Mouse (Mus musculus): ENCODE results near the gene Uvrag. TPM values are rescaled to one million over a fixed set of nuclear protein-coding genes. Genes with fewer than 3 reads are reported as not detected.
A peak's percentile ranks its signal among the peaks of the same experiment; 100 is the strongest.
"Not testable (repeated sequence)": the region's sequence is repeated elsewhere in the genome, so short reads cannot be mapped to it uniquely, and the experiment has no call there.

Uvrag gene
- polyA plus RNA-seq, 1 experiment from 2014 or later: 16.7 TPM

DNA sequence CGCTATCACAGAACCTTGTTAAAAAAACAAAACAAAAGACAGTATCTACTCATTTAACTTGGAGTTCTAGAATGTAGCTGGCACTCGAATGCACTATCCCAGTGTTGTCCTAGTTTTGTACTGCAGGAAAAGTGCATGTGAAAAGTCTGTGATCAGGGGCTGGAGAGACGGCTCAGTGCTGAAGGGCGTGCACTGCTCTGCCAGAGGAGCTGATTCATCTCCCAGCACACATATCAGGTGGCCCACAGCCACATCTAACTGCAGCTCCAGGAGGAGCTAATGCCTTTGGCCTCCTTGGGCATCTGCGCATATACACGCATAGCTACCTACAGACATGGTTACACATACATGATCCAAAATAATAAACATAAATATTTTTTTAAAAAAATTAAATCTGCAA, 159.5 kb downstream of the Uvrag start:
- Histone ChIP-seq H3K9me3 (no peaks in the 10 kb centered on the region), H3K9ac (no peak overlapping the region), H3K4me3 (no peak overlapping the region), H3K27ac (no peak overlapping the region), H3K27me3 (no peaks in the 10 kb centered on the region), H3K36me3 (0 out of 2 replicates have a peak, but pooled peaks cover 4% of the 10 kb centered on the region), H3K4me2 (no peak overlapping the region), H3K4me1 (peaks cover 17% of the 10 kb centered on the region)
- 72% methylated on average over 6 of the region's 6 CpGs for WGBS
- ATAC-seq (ENCODE audit: insufficient number of reproducible peaks, low FRiP score, low TSS enrichment, low read depth): no peak

GRCm38 (mm10) chr7:98976839-98977457, 164.0 kb downstream of the Uvrag start:
- no peak overlapping the region for H3K4me3 ChIP-seq
- H3K4me1 ChIP-seq: peaks cover 6% of the 10 kb centered on the region
- no peaks in the 10 kb centered on the region for H3K9me3 ChIP-seq
- WGBS: 26% methylated on average over 12 of the region's 12 CpGs
- H3K27ac ChIP-seq: 0 out of 2 replicates have a peak overlapping the region, but pooled peaks have one; percentile 7
- ATAC-seq (ENCODE audit: insufficient number of reproducible peaks, low FRiP score, low TSS enrichment, low read depth): no peak
- H3K9ac ChIP-seq: no peak overlapping the region
- no peaks in the 10 kb centered on the region for H3K27me3 ChIP-seq
- 0 out of 2 replicates have a peak, but pooled peaks cover 4% of the 10 kb centered on the region for H3K36me3 ChIP-seq
- H3K4me2 ChIP-seq: 0 out of 2 replicates have a peak overlapping the region, but pooled peaks have one; percentile 10

DNA sequence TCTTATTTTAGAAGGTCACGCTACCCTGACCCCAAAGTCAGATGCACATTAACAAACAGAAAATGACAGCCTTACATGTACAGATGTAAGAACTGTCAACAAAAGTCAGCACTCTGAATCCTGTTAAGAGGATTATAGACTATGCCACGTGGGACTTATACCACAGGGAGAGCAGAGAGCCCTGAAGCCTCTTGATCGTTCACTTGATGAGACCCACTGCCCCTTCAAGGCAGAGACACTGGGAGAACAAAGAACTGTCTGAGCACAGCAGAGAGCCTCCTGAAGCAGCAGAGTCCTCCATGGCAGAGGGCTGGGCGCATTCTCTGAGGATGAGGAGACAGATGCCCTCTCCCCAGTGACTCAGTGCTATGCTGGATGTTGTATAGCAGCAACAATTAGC, 166.4 kb downstream of the Uvrag start:
- WGBS: 61% methylated on average over 4 of the region's 4 CpGs
- Histone ChIP-seq H3K9ac (no peak overlapping the region), H3K4me3 (no peak overlapping the region), H3K4me1 (peaks cover 6% of the 10 kb centered on the region), H3K4me2 (no peak overlapping the region), H3K9me3 (no peaks in the 10 kb centered on the region), H3K27me3 (no peaks in the 10 kb centered on the region), H3K27ac (no peak overlapping the region), H3K36me3 (0 out of 2 replicates have a peak, but pooled peaks cover 4% of the 10 kb centered on the region)
- no peak for ATAC-seq (ENCODE audit: insufficient number of reproducible peaks, low FRiP score, low TSS enrichment, low read depth)

GRCm38 (mm10) chr7:98970721-98971120, 170.2 kb downstream of the Uvrag start:
- Histone ChIP-seq H3K9me3 (no peaks in the 10 kb centered on the region), H3K4me1 (peaks cover 16% of the 10 kb centered on the region), H3K36me3 (no peaks in the 10 kb centered on the region), H3K9ac (no peak overlapping the region), H3K4me3 (no peak overlapping the region), H3K27ac (no peak overlapping the region), H3K4me2 (no peak overlapping the region), H3K27me3 (no peaks in the 10 kb centered on the region)
- ATAC-seq (ENCODE audit: insufficient number of reproducible peaks, low FRiP score, low TSS enrichment, low read depth): no peak
- WGBS: 75% methylated on average over 5 of the region's 5 CpGs

DNA sequence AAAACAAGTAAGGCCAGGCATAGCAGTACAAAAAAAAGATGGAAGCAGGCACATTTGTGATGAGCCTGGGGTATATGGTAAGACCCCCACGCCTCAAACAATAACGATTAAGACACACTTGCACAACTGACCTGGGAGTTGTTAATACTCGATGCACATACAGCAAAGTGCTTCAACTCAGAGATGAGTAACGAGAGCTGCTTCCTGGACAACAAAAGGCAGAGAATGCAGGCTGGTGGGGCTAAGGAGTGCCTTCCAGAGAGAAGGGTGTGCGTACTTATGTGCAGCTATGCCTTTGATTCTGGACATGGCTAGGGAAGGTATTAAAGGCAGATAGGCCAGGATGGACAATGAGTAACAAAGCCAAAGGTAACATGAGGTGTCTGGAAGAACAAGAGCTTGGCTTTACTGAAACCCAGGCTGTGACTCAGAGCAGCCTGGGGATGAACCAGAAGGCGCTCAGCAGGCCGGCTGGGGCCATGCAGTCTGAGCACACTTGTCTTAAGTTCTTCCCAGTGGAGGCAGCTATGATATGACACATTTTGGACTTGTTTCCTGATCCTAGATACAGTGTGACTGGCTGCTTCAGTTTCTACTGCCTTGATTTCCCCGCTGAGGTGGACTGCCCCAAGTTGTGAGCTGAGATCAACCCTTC, 172.1 kb downstream of the Uvrag start:
- no peaks in the 10 kb centered on the region for H3K27me3 ChIP-seq
- H3K4me2 ChIP-seq: no peak overlapping the region
- peaks cover 16% of the 10 kb centered on the region for H3K4me1 ChIP-seq
- H3K9me3 ChIP-seq: no peaks in the 10 kb centered on the region
- no peak overlapping the region for H3K27ac ChIP-seq
- 83% methylated on average over 8 of the region's 8 CpGs for WGBS
- no peak for ATAC-seq (ENCODE audit: insufficient number of reproducible peaks, low FRiP score, low TSS enrichment, low read depth)
- no peak overlapping the region for H3K4me3 ChIP-seq
- no peaks in the 10 kb centered on the region for H3K36me3 ChIP-seq
- no peak overlapping the region for H3K9ac ChIP-seq

DNA sequence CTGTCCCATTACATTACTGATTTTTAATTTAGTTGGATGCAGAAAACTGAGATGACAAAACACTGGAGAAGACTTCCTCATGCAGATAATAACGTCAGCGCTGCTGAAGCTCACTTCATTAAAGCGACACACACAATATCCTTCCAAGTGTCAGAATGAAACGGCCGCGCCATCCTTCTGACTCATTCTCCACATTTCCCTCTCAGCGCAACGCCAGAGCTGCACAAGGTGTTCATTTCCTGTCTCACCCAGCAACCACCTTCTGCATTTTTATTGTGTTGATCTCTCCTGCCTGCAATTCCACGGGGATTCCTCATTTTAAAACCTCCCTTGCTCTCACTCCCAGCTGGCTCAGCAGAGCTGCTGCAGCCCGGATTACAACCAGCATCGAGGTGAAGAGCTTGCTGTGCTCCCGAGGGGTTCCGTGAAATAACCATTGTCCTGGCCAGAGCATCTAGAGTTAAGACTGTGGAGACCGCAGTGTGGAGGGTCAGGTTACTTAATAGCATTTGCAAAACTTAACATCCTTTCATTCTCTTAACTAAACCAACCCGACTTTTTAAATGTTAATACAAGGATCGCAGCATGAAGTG, 172.8 kb downstream of the Uvrag start:
- Histone ChIP-seq H3K27ac (no peak overlapping the region), H3K27me3 (no peaks in the 10 kb centered on the region), H3K9me3 (no peaks in the 10 kb centered on the region), H3K4me2 (peak overlapping the region; percentile 22; the same call in 1 of the 2 replicates), H3K4me1 (peaks cover 20% of the 10 kb centered on the region), H3K36me3 (no peaks in the 10 kb centered on the region), H3K4me3 (no peak overlapping the region), H3K9ac (no peak overlapping the region)
- ATAC-seq (ENCODE audit: insufficient number of reproducible peaks, low FRiP score, low TSS enrichment, low read depth): no peak
- WGBS: 19% methylated on average over 16 of the region's 16 CpGs

- no peak for ATAC-seq (ENCODE audit: insufficient number of reproducible peaks, low FRiP score, low TSS enrichment, low read depth)
- Histone ChIP-seq H3K27me3 (no peaks in the 10 kb centered on the region), H3K36me3 (no peaks in the 10 kb centered on the region), H3K9me3 (no peaks in the 10 kb centered on the region), H3K4me2 (no peak overlapping the region), H3K27ac (no peak overlapping the region), H3K4me3 (no peak overlapping the region), H3K9ac (no peak overlapping the region), H3K4me1 (peaks cover 25% of the 10 kb centered on the region)
- 46% methylated on average over 7 of the region's 7 CpGs for WGBS
Measured at GRCm38 (mm10) chr7:98967672-98968071, 173.3 kb downstream of the Uvrag start.

DNA sequence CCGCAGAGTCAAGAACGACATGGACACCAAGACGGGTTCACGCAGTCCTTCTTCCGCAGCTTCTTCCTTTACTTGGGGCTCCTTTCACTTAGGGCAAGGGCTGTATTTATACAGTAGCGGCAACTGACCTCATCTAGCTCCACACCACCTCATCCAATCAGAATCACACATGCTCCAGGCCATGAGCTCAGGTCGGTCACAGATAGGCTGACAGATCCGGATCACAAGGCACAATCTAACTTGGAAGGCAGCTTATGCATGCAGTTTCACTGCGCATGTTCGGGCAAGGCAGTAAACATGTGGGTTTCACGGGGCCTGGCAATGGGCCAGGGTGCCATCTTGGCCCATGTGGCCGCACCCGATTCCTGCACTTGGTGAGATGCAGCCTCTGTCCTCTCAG, 177.4 kb downstream of the Uvrag start:
- H3K4me1 ChIP-seq: peaks cover 30% of the 10 kb centered on the region
- not testable (repeated sequence) for H3K4me2 ChIP-seq; H3K36me3 ChIP-seq; H3K4me3 ChIP-seq; H3K9me3 ChIP-seq; ATAC-seq (ENCODE audit: insufficient number of reproducible peaks, low FRiP score, low TSS enrichment, low read depth); H3K9ac ChIP-seq; H3K27me3 ChIP-seq; H3K27ac ChIP-seq
- 77% methylated on average over 13 of the region's 13 CpGs for WGBS

- 36% methylated on average over 10 of the region's 13 CpGs for WGBS
- H3K9me3 ChIP-seq: no peaks in the 10 kb centered on the region
- no peak overlapping the region for H3K4me3 ChIP-seq
- no peak overlapping the region for H3K9ac ChIP-seq
- H3K4me1 ChIP-seq: peaks cover 29% of the 10 kb centered on the region
- peaks cover 4% of the 10 kb centered on the region; the same call in 1 of the 2 replicates for H3K27me3 ChIP-seq
- no peak overlapping the region for H3K4me2 ChIP-seq
- no peak overlapping the region for H3K27ac ChIP-seq
- ATAC-seq (ENCODE audit: insufficient number of reproducible peaks, low FRiP score, low TSS enrichment, low read depth): no peak; the same call in 1 of the 2 replicates
- no peaks in the 10 kb centered on the region for H3K36me3 ChIP-seq
Measured at GRCm38 (mm10) chr7:98962547-98963311, 178.2 kb downstream of the Uvrag start.

DNA sequence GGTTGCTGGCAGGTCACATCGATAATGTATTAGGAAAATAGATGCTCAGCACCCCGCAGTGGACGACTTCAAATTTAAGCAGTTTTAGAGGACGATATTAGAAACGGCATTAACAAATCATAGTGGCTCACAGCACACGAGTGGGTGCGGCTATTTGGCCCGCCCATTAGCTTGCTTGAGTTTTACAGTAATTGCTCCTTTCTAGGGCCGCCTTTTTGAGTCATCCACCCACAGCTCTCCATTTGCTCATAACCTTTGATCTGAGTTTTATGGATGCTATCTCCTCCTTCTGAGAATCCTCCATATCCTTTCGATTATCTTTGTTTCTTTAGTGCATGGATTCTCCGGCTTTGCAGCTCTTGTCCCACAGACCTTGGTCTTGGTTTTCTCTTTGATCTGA, 178.9 kb downstream of the Uvrag start:
- H3K27me3 ChIP-seq: peaks cover 4% of the 10 kb centered on the region; the same call in 1 of the 2 replicates
- H3K36me3 ChIP-seq: no peaks in the 10 kb centered on the region
- H3K4me3 ChIP-seq: no peak overlapping the region
- 52% methylated on average over 11 of the region's 11 CpGs for WGBS
- H3K9me3 ChIP-seq: no peaks in the 10 kb centered on the region
- no peak overlapping the region for H3K27ac ChIP-seq
- no peak for ATAC-seq (ENCODE audit: insufficient number of reproducible peaks, low FRiP score, low TSS enrichment, low read depth)
- H3K4me1 ChIP-seq: peaks cover 29% of the 10 kb centered on the region
- H3K9ac ChIP-seq: no peak overlapping the region
- no peak overlapping the region for H3K4me2 ChIP-seq

DNA sequence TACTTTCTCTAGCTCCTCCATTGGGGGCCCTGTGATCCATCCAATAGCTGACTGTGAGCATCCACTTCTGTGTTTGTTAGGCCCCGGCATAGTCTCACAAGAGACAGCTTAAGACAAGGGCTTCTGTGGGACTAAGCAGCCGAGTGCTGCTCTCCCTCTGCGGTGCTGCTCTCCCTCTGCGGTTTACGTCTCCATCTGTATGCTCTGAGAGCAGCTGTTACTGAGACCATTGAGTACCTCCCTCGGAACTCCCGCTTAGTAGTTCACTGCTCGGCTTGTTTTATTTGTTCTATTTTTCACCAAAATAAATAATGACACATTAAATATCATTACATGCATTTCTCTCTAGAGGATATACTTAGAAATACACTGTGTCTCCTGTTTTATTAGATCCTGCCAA, 180.7 kb downstream of the Uvrag start:
- Histone ChIP-seq H3K27me3 (peaks cover 4% of the 10 kb centered on the region; the same call in 1 of the 2 replicates), H3K36me3 (no peaks in the 10 kb centered on the region), H3K9me3 (no peaks in the 10 kb centered on the region), H3K4me1 (peaks cover 40% of the 10 kb centered on the region), H3K27ac (no peak overlapping the region), H3K4me2 (no peak overlapping the region), H3K4me3 (no peak overlapping the region), H3K9ac (no peak overlapping the region)
- no peak for ATAC-seq (ENCODE audit: insufficient number of reproducible peaks, low FRiP score, low TSS enrichment, low read depth)
- WGBS: 64% methylated on average over 8 of the region's 8 CpGs

Measured in limb, embryonic 15.5 days (tissue).